Mouse (Mus musculus): ENCODE measurements around the gene Itgb7.

Gene Itgb7

GRCm38 (mm10) chr15:102193652-102194051 lies 38.1 kb downstream of the Itgb7 start:
- DNase-seq (ENCODE audit: low read depth, low spot score), result no peak

GRCm38 (mm10) chr15:102192820-102193386 lies 38.8 kb downstream of the Itgb7 start:
- DNase-seq (ENCODE audit: low read depth, low spot score), result no peak

GRCm38 (mm10) chr15:102192271-102192812 lies 39.4 kb downstream of the Itgb7 start:
- no peak for DNase-seq (ENCODE audit: low read depth, low spot score)

- DNase-seq (ENCODE audit: low read depth, low spot score), result no peak
These were observed 40.0 kb downstream of the Itgb7 start for GRCm38 (mm10) chr15:102191699-102192098.

- no peak for DNase-seq (ENCODE audit: low read depth, low spot score)
These were observed 42.9 kb downstream of the Itgb7 start for GRCm38 (mm10) chr15:102188883-102189282.

- DNase-seq (ENCODE audit: low read depth, low spot score), result no peak
These were observed 43.6 kb downstream of the Itgb7 start for GRCm38 (mm10) chr15:102188096-102188495.

- no peak for DNase-seq (ENCODE audit: low read depth, low spot score)
These were observed 45.5 kb downstream of the Itgb7 start for GRCm38 (mm10) chr15:102186239-102186638.

GRCm38 (mm10) chr15:102183076-102183475 lies 48.7 kb downstream of the Itgb7 start:
- DNase-seq (ENCODE audit: low read depth, low spot score), result no peak

- DNase-seq (ENCODE audit: low read depth, low spot score), result no peak
These were observed 51.8 kb downstream of the Itgb7 start for GRCm38 (mm10) chr15:102179924-102180323.

GRCm38 (mm10) chr15:102179106-102179505 lies 52.6 kb downstream of the Itgb7 start:
- DNase-seq (ENCODE audit: low read depth, low spot score), result no peak

- DNase-seq (ENCODE audit: low read depth, low spot score), result peak; percentile 62
These were observed 53.5 kb downstream of the Itgb7 start for GRCm38 (mm10) chr15:102178279-102178678.

GRCm38 (mm10) chr15:102177417-102177816 lies 54.3 kb downstream of the Itgb7 start:
- no peak for DNase-seq (ENCODE audit: low read depth, low spot score)

- no peak for DNase-seq (ENCODE audit: low read depth, low spot score)
These were observed 55.0 kb downstream of the Itgb7 start for GRCm38 (mm10) chr15:102176571-102177316.

GRCm38 (mm10) chr15:102175736-102176319 lies 55.9 kb downstream of the Itgb7 start:
- no peak for DNase-seq (ENCODE audit: low read depth, low spot score)

- no peak for DNase-seq (ENCODE audit: low read depth, low spot score)
These were observed 58.2 kb downstream of the Itgb7 start for GRCm38 (mm10) chr15:102173581-102173980.

GRCm38 (mm10) chr15:102169064-102169463 lies 62.7 kb downstream of the Itgb7 start:
- no peak for DNase-seq (ENCODE audit: low read depth, low spot score)

- DNase-seq (ENCODE audit: low read depth, low spot score), result no peak
These were observed 64.1 kb downstream of the Itgb7 start for GRCm38 (mm10) chr15:102167620-102168021.

Data from retina, postnatal 7 days (tissue).